Mouse (Mus musculus) liver, embryonic 14.5 days (tissue): ENCODE data around the gene Trpv2.

ENCODE experiments used
- CTCF ChIP-seq: IDR thresholded peaks from 2 replicates; pipeline ENCODE4 v1.5.1; 2016; ENCODE audit warnings: antibody characterized with exemption, low read depth, control low read depth
- EP300 ChIP-seq: IDR thresholded peaks from 2 replicates; pipeline ENCODE4 v1.6.1; 2016; ENCODE audit warnings: antibody characterized with exemption, low read depth

DNA sequence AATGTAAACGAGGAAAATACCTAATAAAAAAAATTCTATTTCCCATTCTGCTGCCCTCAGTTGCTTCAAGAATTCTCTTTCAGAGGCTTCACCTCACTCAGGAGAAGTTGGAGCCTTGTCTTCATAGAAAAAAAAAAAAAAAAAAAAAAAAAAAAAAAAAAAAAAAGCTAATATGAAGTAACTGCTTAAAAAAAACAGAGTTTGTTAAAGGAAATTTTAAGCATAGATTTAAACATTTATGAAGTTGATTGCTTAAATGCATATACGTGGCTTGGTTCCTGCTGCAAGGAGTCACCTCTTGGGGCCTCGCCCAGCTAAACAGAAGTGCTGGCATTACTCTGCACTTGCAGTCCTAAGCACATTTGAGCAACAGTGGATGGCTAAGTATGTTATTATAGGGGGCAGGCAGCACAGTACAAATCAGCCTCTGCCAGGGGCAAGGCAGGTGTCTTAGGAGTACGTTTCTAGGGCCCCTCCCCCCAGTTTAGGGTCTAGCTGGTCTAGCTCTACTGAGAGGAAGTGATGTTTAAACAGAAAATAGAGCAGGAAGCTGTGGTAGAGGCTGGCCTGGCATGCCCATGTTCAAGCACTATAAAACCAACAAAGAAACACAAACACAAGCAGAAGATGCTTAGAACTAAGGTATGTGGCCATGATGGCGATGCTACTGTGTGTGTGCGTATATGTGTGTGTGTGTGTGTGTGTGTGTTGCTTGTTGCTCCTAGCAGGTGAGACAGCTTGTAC lies at the start of gene Trpv2:
- TF ChIP-seq CTCF (no peak), EP300 (no peak)
